Mouse (Mus musculus): Measurements from ENCODE around the gene Rftn2.
A peak's percentile ranks its signal among the peaks of the same experiment; 100 is the strongest.

Rftn2 gene

DNA sequence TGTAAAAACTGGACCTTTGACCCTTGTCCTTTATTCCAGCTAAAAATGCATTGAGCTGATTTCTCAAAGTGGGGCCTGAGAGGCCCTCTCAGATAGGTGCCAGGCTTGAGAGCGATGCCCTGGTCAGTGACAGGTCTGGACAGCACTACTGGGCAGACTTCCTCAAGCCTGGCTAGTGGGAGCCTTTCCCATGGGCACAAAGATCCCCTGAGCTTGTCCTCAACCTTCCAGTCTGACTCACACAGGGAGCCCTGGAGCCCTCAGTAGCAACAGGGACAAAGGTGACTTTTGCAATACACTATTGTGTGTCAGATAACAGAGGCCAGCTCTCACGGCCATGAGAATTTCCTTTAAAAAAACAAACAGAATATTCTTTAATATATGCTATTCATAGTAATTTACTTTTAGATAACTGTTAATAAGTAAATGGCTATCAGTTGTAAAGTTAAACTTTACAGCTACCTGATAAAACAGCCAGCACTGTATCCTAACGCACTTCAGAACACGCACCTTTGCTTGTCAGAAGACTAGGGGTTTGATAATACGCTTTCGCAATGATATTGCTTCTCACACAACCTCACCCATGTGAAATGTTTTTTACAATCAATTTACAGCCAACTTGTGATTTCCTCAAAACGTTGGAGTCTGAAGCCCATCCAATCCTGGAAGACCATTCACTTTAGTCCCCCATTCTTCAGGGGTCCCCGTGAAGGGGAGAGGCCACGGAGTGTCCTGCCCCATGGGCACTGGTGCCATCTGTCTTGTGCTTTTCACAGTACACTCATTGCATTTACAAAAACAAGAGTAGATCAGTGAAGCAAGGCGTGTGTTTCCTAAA, 52.6 kb downstream of the Rftn2 start:
- DNase-seq (ENCODE audit: low spot score in 2 of 2), result peak; percentile 19 to 46

GRCm38 (mm10) chr1:55171361-55172325, 54.9 kb downstream of the Rftn2 start:
- no peak for DNase-seq (ENCODE audit: low spot score in 2 of 2)

- no peak for DNase-seq (ENCODE audit: low spot score in 2 of 2)
These were observed 58.0 kb downstream of the Rftn2 start for GRCm38 (mm10) chr1:55168591-55168990.

DNA sequence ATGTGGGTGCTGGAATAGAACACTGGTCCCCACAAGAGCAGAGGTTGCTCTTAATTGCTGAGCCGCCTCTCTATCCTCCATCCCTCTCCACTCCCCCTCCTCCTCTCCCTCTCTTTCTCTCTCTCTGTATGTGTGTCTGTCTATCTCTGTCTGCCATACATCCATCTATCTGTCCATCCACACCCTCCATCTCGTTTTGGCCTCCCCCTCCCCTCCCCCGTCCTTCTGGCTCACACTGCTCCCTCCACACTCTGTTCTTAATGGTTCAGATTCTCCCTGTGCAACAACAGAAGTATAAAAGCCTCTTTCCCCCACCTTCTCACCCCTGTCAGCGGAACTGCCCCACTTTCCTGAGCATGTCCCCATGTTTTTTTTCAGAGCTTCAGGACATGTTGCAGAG, 59.0 kb downstream of the Rftn2 start:
- no peak for DNase-seq (ENCODE audit: low spot score in 2 of 2)

GRCm38 (mm10) chr1:55164005-55164404, 62.6 kb downstream of the Rftn2 start:
- no peak for DNase-seq (ENCODE audit: low spot score in 2 of 2)

DNA sequence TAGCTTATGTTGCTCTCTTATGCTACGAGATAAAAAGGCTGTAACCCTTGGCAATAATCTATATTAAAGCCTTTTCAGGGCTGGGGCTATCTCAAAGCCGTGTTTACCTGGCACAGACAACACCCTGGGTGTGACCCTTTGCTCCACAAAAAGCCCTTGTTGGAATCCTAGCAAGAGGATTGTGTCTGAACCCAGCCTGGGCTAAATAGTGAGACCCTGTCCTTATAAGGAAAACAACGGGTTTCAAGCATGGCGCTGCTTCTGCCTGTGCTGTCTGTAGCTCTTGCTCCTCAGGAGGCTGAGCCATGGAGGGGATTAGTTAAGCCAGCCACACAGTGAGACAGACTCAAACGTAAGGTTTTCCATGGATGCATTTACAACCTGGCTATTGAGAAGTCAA, 63.8 kb downstream of the Rftn2 start:
- DNase-seq (ENCODE audit: low spot score in 2 of 2), result no peak

DNA sequence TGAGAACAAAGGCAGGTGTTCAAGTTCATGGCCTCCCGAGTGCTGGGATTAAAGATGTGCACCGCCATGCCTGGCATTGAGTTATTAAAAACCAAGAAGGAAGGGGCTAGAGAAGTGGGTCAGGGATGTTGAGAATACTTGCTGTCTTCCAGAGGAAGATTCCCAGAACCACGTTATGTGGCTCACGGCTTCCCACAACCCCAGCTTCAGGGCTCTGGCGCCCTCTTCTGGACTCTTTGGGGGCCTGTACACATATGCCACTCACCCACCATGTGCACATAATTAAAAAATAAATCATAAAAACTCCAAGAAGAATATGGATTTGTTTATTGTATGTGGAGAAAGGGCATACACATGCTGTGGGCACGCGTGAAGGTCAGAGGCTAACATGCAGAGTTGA, 64.7 kb downstream of the Rftn2 start:
- DNase-seq (ENCODE audit: low spot score in 2 of 2), result no peak

GRCm38 (mm10) chr1:55160831-55161638, 65.5 kb downstream of the Rftn2 start:
- no peak for DNase-seq (ENCODE audit: low spot score in 2 of 2)

DNA sequence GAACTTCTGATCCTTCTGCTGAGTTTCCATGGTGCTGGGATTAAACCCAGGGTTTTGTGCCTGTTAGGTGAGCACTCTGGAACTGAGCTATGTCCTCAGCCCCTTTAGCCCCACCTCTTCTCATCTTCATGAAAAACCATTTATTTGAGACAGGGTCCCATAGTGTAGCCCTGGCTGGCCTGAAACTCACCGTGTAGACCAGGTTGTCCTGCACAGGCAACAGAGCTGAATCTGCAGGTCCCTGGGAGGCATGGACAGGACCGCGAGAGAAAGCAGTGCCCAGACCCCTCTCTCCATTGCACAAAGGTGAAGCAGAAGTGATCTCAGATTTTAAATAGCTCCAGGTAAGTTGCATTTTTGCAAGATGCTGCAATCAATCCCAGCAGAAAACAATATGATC, 66.4 kb downstream of the Rftn2 start:
- DNase-seq (ENCODE audit: low spot score in 2 of 2), result no peak

DNA sequence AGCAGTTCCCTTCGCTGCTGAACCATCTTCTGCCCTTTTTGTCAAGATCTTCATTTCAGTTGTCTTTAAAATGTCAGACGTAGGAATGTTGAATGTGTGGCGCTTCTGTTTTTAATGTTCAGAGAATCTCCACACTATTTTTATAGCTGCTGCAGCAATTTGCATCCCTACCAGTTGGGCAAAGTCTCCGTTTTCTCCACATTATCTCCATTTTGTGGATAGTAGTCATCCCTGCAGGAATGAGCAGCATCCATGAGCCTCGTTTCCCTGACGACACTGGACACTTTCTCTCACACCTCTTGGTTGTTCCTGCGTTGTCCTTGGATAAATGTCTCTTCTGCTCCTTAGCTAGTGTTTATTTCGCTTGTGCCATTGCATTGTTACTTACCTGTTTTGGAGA, 67.8 kb downstream of the Rftn2 start:
- DNase-seq (ENCODE audit: low spot score in 2 of 2), result no peak

- no peak for DNase-seq (ENCODE audit: low spot score in 2 of 2)
These were observed 68.4 kb downstream of the Rftn2 start for GRCm38 (mm10) chr1:55158211-55158610.

DNA sequence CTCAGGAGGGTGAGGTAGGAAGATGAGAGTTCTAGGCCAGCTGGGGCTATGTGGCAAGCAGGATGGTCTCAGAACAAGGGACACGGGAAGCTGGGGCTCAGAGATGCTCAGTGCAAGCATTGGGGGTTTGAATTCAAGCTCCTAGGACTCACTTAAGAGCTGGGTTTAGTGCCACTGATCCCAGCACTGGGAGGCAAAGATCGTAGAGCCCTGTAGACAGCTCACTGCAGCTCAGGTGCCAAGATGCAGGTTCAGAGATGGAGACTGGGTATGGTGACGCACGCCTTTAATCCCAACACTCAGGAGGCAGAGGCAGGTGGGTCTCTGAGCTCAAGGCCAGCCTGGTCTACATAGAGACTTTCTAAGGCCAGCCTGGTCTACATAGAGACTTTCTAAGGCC, 69.3 kb downstream of the Rftn2 start:
- no peak for DNase-seq (ENCODE audit: low spot score in 2 of 2)

DNA sequence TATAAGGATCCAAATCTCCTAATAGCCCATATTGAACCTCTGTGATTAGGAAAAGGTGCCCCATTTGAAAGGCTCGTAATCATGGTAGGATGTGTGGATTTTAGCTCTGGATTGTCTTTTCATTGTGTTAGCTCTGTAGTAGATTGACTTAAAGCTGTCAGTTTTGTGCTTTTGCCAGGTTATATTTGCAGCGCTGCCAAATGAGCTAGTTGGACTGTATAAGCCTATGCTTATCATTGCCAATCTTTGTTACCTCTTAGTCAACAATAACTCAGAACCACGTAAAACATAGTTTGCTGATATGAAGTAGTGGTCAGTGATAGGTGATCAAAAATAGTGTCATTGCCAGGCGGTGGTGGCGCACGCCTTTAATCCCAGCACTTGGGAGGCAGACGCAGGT, 81.0 kb downstream of the Rftn2 start:
- DNase-seq (ENCODE audit: low spot score in 2 of 2), result no peak

DNA sequence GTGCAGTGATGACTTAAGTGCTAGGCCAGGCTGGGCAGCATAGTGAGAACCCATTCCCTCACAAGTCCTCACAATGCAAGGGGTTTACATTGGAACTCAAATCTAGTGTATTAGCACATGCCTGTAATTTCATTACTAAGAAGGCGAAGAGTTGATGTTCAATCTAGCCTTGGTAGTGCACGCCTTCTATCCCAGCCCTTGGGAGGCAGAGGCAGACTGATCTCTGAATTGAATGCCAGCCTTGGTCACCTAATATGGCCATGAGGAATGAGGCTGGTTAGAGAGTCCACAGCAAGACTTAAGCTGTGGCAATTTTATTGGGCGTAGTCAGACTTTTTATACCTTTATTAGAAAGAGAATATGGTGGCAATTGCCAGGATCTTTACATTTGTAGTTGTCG, 82.2 kb downstream of the Rftn2 start:
- DNase-seq (ENCODE audit: low spot score in 2 of 2), result no peak

- DNase-seq (ENCODE audit: low spot score in 2 of 2), result no peak
These were observed 90.7 kb downstream of the Rftn2 start for GRCm38 (mm10) chr1:55135846-55136245.

DNA sequence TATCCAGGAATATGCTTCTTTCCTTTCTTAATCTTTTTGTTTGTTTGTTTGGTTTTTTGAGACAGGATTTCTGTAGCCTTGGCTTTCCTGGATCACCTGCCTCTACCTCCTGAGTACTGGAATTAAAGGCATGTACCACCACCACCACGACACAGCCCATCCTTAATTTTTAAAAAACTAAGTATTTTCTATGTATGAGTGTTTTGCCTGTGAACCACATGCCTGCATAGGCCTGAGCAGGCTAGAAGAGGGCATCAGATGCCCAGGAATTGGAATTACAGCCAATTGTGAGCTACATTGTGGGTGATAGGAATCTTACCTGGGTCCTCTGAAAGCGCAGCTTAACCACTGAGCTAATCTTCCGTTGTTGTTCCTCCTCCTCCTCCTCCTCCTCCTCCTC, 92.3 kb downstream of the Rftn2 start:
- DNase-seq (ENCODE audit: low spot score in 2 of 2), result no peak

- no peak for DNase-seq (ENCODE audit: low spot score in 2 of 2)
These were observed 93.4 kb downstream of the Rftn2 start for GRCm38 (mm10) chr1:55133173-55133572.

DNA sequence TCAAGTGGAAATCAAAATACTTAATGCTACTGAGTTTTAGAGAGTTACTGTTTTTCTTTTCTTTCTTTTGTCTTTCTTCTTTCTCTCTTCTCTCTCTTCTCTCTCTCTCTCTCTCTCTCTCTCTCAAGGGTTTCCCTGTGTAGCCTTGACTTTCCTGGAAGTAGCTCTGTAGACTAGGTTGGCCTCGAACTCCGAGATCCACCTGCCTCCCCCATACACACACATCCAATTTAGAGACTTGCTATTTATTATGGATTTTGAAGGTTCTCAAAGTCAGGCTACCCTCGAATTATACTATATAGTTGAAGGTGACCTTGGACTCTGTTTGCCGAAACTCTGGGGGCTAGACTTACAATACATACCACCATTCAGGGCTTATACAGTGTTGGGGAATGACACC, 94.3 kb downstream of the Rftn2 start:
- no peak for DNase-seq (ENCODE audit: low spot score in 2 of 2)

GRCm38 (mm10) chr1:55131424-55132014, 95.1 kb downstream of the Rftn2 start:
- peak; percentile 65 to 74 for DNase-seq (ENCODE audit: low spot score in 2 of 2)

DNA sequence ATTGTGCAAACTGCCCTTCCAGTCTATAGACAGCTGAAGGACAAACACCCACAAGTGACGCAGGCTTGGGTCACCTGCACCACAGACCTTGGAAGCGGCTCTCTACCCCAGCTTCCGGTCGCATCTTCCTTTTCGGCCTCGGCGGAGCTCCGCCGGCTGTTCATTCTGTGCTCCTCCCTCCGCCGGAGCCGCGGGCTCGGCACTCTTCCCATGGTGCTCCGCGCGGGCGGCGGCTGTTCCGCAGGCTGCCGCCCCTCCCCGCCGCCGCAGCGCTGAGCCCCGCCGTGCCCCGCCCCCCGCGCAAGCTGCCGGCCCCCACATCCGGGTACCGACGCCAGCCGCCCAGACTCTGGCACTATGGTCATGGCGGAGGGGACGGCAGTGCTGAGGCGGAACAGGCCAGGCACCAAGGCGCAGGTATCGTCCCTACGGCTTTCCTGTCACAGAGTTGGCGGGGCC, 95.6 kb downstream of the Rftn2 start, which contains the start of gene Mob4:
Gene Mob4 (plus strand): TSS at position 289 of the 459 bp plus-strand sequence.
- peak; percentile 87 to 91 for DNase-seq (ENCODE audit: low spot score in 2 of 2)

GRCm38 (mm10) chr1:55130190-55130916, 96.2 kb downstream of the Rftn2 start:
- DNase-seq (ENCODE audit: low spot score in 2 of 2), result no peak
